Mouse (Mus musculus): ENCODE results near the gene Pak7. TPM values are rescaled to one million over a fixed set of nuclear protein-coding genes. Genes with fewer than 3 reads are reported as not detected.

The Pak7 gene
- polyA plus RNA-seq, 1 experiment from 2014 or later = 0.02 TPM

GRCm38 (mm10) chr2:136107597-136107996 is 280.2 kb downstream of the Pak7 start:
- H3K9ac ChIP-seq = no peak overlapping the region
- no peaks in the 10 kb centered on the region for H3K9me3 ChIP-seq (replicated peaks)
- H3K4me2 ChIP-seq = no peak overlapping the region
- no peaks in the 10 kb centered on the region for H3K4me1 ChIP-seq (replicated peaks)
- no peak for ATAC-seq (ENCODE audit: insufficient read depth)
- H3K27ac ChIP-seq (replicated peaks) = no peak overlapping the region
- H3K36me3 ChIP-seq (replicated peaks) = no peaks in the 10 kb centered on the region
- H3K27me3 ChIP-seq = no peaks in the 10 kb centered on the region
- no peak overlapping the region for H3K4me3 ChIP-seq (replicated peaks)

GRCm38 (mm10) chr2:136097143-136097542 is 290.6 kb downstream of the Pak7 start:
- no peaks in the 10 kb centered on the region for H3K9me3 ChIP-seq (replicated peaks)
- no peaks in the 10 kb centered on the region for H3K27me3 ChIP-seq
- H3K27ac ChIP-seq (replicated peaks) = no peak overlapping the region
- H3K4me2 ChIP-seq = no peak overlapping the region
- no peak overlapping the region for H3K4me3 ChIP-seq (replicated peaks)
- no peak for ATAC-seq (ENCODE audit: insufficient read depth)
- no peaks in the 10 kb centered on the region for H3K4me1 ChIP-seq (replicated peaks)
- no peaks in the 10 kb centered on the region for H3K36me3 ChIP-seq (replicated peaks)
- H3K9ac ChIP-seq = no peak overlapping the region
- 53% methylated on average over 3 of the region's 3 CpGs for WGBS (ENCODE audit: insufficient replicate concordance)

GRCm38 (mm10) chr2:136095978-136096377 is 291.8 kb downstream of the Pak7 start:
- 20% methylated on average over 2 of the region's 2 CpGs for WGBS (ENCODE audit: insufficient replicate concordance)
- no peak overlapping the region for H3K9ac ChIP-seq
- ATAC-seq (ENCODE audit: insufficient read depth) = no peak

GRCm38 (mm10) chr2:136064356-136064755 is 323.4 kb downstream of the Pak7 start:
- Histone ChIP-seq H3K4me2 (no peak overlapping the region), H3K4me1 (replicated peaks) (no peaks in the 10 kb centered on the region), H3K36me3 (replicated peaks) (no peaks in the 10 kb centered on the region), H3K4me3 (replicated peaks) (no peak overlapping the region), H3K27me3 (peaks cover 23% of the 10 kb centered on the region), H3K27ac (replicated peaks) (no peak overlapping the region), H3K9me3 (replicated peaks) (no peaks in the 10 kb centered on the region), H3K9ac (no peak overlapping the region)
- ATAC-seq (ENCODE audit: insufficient read depth) = no peak; the same call in 1 of the 2 replicates
- WGBS (ENCODE audit: insufficient replicate concordance) = 84% methylated on average over 1 of the region's 1 CpGs

More at GRCm38 (mm10) chr2:136095978-136096377, 291.8 kb downstream of the Pak7 start:
- Histone ChIP-seq H3K36me3 (replicated peaks) (no peaks in the 10 kb centered on the region), H3K27ac (replicated peaks) (no peak overlapping the region), H3K4me3 (replicated peaks) (no peak overlapping the region), H3K4me1 (replicated peaks) (no peaks in the 10 kb centered on the region), H3K4me2 (no peak overlapping the region), H3K9me3 (replicated peaks) (no peaks in the 10 kb centered on the region), H3K27me3 (no peaks in the 10 kb centered on the region)

GRCm38 (mm10) chr2:136059029-136059669 is 328.6 kb downstream of the Pak7 start:
- Histone ChIP-seq H3K4me1 (replicated peaks) (no peaks in the 10 kb centered on the region), H3K27me3 (peaks cover 44% of the 10 kb centered on the region), H3K4me3 (replicated peaks) (no peak overlapping the region), H3K36me3 (replicated peaks) (no peaks in the 10 kb centered on the region), H3K4me2 (no peak overlapping the region), H3K9me3 (replicated peaks) (no peaks in the 10 kb centered on the region), H3K27ac (replicated peaks) (no peak overlapping the region), H3K9ac (no peak overlapping the region)
- no peak for ATAC-seq (ENCODE audit: insufficient read depth)
- WGBS (ENCODE audit: insufficient replicate concordance) = 2% methylated on average over 37 of the region's 37 CpGs

- Histone ChIP-seq H3K27ac (replicated peaks) (no peak overlapping the region), H3K4me3 (replicated peaks) (no peak overlapping the region), H3K36me3 (replicated peaks) (no peaks in the 10 kb centered on the region), H3K9me3 (replicated peaks) (no peaks in the 10 kb centered on the region), H3K4me2 (no peak overlapping the region), H3K27me3 (peaks cover 44% of the 10 kb centered on the region), H3K4me1 (replicated peaks) (no peaks in the 10 kb centered on the region), H3K9ac (no peak overlapping the region)
- 9% methylated on average over 7 of the region's 7 CpGs for WGBS (ENCODE audit: insufficient replicate concordance)
- ATAC-seq (ENCODE audit: insufficient read depth) = no peak
Measured at GRCm38 (mm10) chr2:136058398-136058797, 329.4 kb downstream of the Pak7 start.

- Histone ChIP-seq H3K36me3 (replicated peaks) (no peaks in the 10 kb centered on the region), H3K27ac (replicated peaks) (no peak overlapping the region), H3K27me3 (peaks cover 44% of the 10 kb centered on the region), H3K4me2 (no peak overlapping the region), H3K4me3 (replicated peaks) (no peak overlapping the region), H3K9ac (no peak overlapping the region), H3K4me1 (replicated peaks) (no peaks in the 10 kb centered on the region), H3K9me3 (replicated peaks) (no peaks in the 10 kb centered on the region)
- no peak for ATAC-seq (ENCODE audit: insufficient read depth)
- WGBS (ENCODE audit: insufficient replicate concordance) = 3% methylated on average over 19 of the region's 19 CpGs
Measured at GRCm38 (mm10) chr2:136057861-136058331, 329.9 kb downstream of the Pak7 start.

GRCm38 (mm10) chr2:136051688-136052289 is 336.0 kb downstream of the Pak7 start, which contains the start of gene Lamp5:
Lamp5 (plus strand) TSS chr2:136052239.
- Histone ChIP-seq H3K4me1 (replicated peaks) (no peaks in the 10 kb centered on the region), H3K9me3 (replicated peaks) (no peaks in the 10 kb centered on the region), H3K4me3 (replicated peaks) (no peak within 1 kb of the TSS), H3K27me3 (peaks cover 19% of the 10 kb centered on the region), H3K36me3 (replicated peaks) (no peaks in the 10 kb centered on the region), H3K9ac (no peak within 1 kb of the TSS), H3K27ac (replicated peaks) (no peak within 1 kb of the TSS), H3K4me2 (no peak within 1 kb of the TSS)
- WGBS (ENCODE audit: insufficient replicate concordance) = 14% methylated on average over 8 of the region's 8 CpGs
- ATAC-seq (ENCODE audit: insufficient read depth) = no peak

GRCm38 (mm10) chr2:136050793-136051615 is 336.8 kb downstream of the Pak7 start:
- no peak overlapping the region for H3K27ac ChIP-seq (replicated peaks)
- H3K36me3 ChIP-seq (replicated peaks) = no peaks in the 10 kb centered on the region
- peaks cover 19% of the 10 kb centered on the region for H3K27me3 ChIP-seq
- no peak overlapping the region for H3K4me3 ChIP-seq (replicated peaks)
- no peak for ATAC-seq (ENCODE audit: insufficient read depth)
- no peaks in the 10 kb centered on the region for H3K9me3 ChIP-seq (replicated peaks)
- no peak overlapping the region for H3K9ac ChIP-seq
- H3K4me1 ChIP-seq (replicated peaks) = no peaks in the 10 kb centered on the region
- 19% methylated on average over 27 of the region's 27 CpGs for WGBS (ENCODE audit: insufficient replicate concordance)
- no peak overlapping the region for H3K4me2 ChIP-seq

- H3K4me2 ChIP-seq = no peak overlapping the region
- no peak overlapping the region for H3K9ac ChIP-seq
- no peaks in the 10 kb centered on the region for H3K36me3 ChIP-seq (replicated peaks)
- 66% methylated on average over 4 of the region's 4 CpGs for WGBS (ENCODE audit: insufficient replicate concordance)
- H3K4me3 ChIP-seq (replicated peaks) = no peak overlapping the region
- no peak overlapping the region for H3K27ac ChIP-seq (replicated peaks)
- H3K27me3 ChIP-seq = peaks cover 19% of the 10 kb centered on the region
- ATAC-seq (ENCODE audit: insufficient read depth) = no peak
- no peaks in the 10 kb centered on the region for H3K9me3 ChIP-seq (replicated peaks)
- H3K4me1 ChIP-seq (replicated peaks) = no peaks in the 10 kb centered on the region
Measured at GRCm38 (mm10) chr2:136048464-136048863, 339.3 kb downstream of the Pak7 start.
